Mouse (Mus musculus) Muller cell, postnatal 12 days (primary cell): ENCODE measurements around the gene Tead2.
"Not testable (repeated sequence)": the region's sequence is repeated elsewhere in the genome, so short reads cannot be mapped to it uniquely, and the experiment has no call there.

ENCODE experiments used
- DNase-seq: peaks from one replicate; pipeline ENCODE4 v3.0.0-alpha.2; 2015; ENCODE audit errors: inconsistent ontology term

Gene Tead2

GRCm38 (mm10) chr7:45228548-45228947, 13.0 kb downstream of the Tead2 start:
- DNase-seq = no peak

- no peak for DNase-seq
Measured at GRCm38 (mm10) chr7:45229046-45229445, 13.5 kb downstream of the Tead2 start.

- DNase-seq = no peak
Measured at GRCm38 (mm10) chr7:45229459-45230203, 14.1 kb downstream of the Tead2 start.

GRCm38 (mm10) chr7:45231192-45231591, 15.6 kb downstream of the Tead2 start:
- no peak for DNase-seq

GRCm38 (mm10) chr7:45231941-45232340, 16.4 kb downstream of the Tead2 start:
- DNase-seq = no peak

- no peak for DNase-seq
Measured at GRCm38 (mm10) chr7:45232716-45233465, 17.3 kb downstream of the Tead2 start.

GRCm38 (mm10) chr7:45233580-45234332, 18.2 kb downstream of the Tead2 start:
- DNase-seq = no peak

- no peak for DNase-seq
Measured at GRCm38 (mm10) chr7:45234333-45234841, 18.8 kb downstream of the Tead2 start.

GRCm38 (mm10) chr7:45234922-45235571, 19.5 kb downstream of the Tead2 start:
- peak; percentile 66 for DNase-seq

- no peak for DNase-seq
Measured at GRCm38 (mm10) chr7:45235656-45236180, 20.2 kb downstream of the Tead2 start.

- DNase-seq = no peak
Measured at GRCm38 (mm10) chr7:45237747-45238699, 22.5 kb downstream of the Tead2 start.

GRCm38 (mm10) chr7:45238723-45239496, 23.4 kb downstream of the Tead2 start, which contains the start of gene Cd37:
Gene Cd37, minus strand, starts transcription at chr7:45239115.
- no peak for DNase-seq

GRCm38 (mm10) chr7:45240109-45240508, 24.6 kb downstream of the Tead2 start:
- DNase-seq = no peak

- DNase-seq = peak; percentile 16
Measured at GRCm38 (mm10) chr7:45240633-45241388, 25.3 kb downstream of the Tead2 start, which contains the start of gene Slc6a16. Gene Slc6a16, plus strand, starts transcription at chr7:45241085.

GRCm38 (mm10) chr7:45241389-45241749, 25.8 kb downstream of the Tead2 start:
- DNase-seq = no peak

GRCm38 (mm10) chr7:45247666-45248065, 32.1 kb downstream of the Tead2 start:
- DNase-seq = no peak

GRCm38 (mm10) chr7:45253806-45254205, 38.3 kb downstream of the Tead2 start:
- no peak for DNase-seq

GRCm38 (mm10) chr7:45255822-45256221, 40.3 kb downstream of the Tead2 start:
- not testable (repeated sequence) for DNase-seq
